Mouse (Mus musculus) gastrocnemius, postnatal 4 days (tissue): ENCODE data around the gene Ammecr1. TPM values are rescaled to one million over a fixed set of nuclear protein-coding genes. Genes with fewer than 3 reads are reported as not detected.
A peak's percentile ranks its signal among the peaks of the same experiment; 100 is the strongest.

Experiments used
- DNase-seq, 2 experiments: peaks; one replicate each; pipeline ENCODE4 v3.0.0; 2021 to 2022; ENCODE audit warnings: low spot score in 2 of 2, mixed read lengths in 2 of 2
- microRNA-seq: library from miRNA; unstranded; fragments of <30 nt; microRNA quantifications from one replicate; pipeline ENCODE4 v1.2.0, GENCODE M21; 2021
- total RNA-seq, 2 experiments: library from RNA; stranded (reverse); gene quantifications; 2 replicates each; pipeline ENCODE4 v1.2.3; 2021

Gene Ammecr1
- total RNA-seq, 2 experiments from 2014 or later: 21.1 to 21.2 TPM

GRCm38 (mm10) chrX:142830572-142830971 is 136.0 kb downstream of the Ammecr1 start:
- DNase-seq: no peak

- no peak for DNase-seq
Measured at GRCm38 (mm10) chrX:142829866-142830470, 136.6 kb downstream of the Ammecr1 start.

DNA sequence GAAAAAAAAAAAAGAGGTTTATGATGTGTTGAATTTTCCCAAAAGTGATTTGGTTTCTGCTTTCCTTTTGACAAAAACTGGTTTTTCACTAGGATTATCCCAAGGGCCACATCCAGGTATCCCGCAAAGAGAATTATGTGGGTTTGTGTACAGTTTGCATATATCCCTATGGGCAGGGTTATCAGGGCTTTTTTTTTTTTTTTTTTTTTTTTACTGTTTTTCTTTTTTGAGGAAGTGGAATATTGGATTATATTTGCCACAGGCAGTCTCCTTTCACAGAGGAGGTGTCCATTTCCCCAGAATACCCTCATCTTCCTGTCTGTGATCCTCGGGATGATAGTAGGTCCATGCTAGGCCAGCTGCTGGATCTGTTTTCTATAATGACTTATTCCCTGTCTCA is 137.3 kb downstream of the Ammecr1 start:
- no peak for DNase-seq

GRCm38 (mm10) chrX:142828184-142828908 is 138.2 kb downstream of the Ammecr1 start:
- DNase-seq: no peak

- DNase-seq: no peak
Measured at GRCm38 (mm10) chrX:142827644-142828043, 138.9 kb downstream of the Ammecr1 start.

GRCm38 (mm10) chrX:142825309-142825708 is 141.2 kb downstream of the Ammecr1 start:
- DNase-seq: no peak

DNA sequence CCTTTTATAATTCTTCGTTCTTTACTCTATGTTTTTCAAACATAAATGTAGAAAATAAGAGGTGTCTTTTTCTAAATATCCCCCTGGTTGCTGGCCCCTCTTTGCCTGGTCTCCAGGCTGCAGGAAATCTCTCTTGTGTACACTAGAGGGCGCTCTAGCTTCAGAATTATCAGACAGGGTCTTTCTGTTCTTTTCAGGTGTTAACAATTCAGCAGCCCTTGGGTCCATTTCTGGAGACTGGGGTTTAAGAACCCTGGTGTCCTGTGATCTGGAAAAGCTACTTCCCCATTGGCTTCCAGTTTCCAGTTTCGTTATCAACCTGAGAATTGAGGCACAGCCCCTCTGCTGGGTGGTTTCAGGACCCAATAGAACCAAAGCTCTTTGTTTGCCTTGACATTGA is 144.7 kb downstream of the Ammecr1 start:
- DNase-seq: no peak

GRCm38 (mm10) chrX:142821239-142821638 is 145.3 kb downstream of the Ammecr1 start:
- DNase-seq: no peak

GRCm38 (mm10) chrX:142818057-142818682 is 148.4 kb downstream of the Ammecr1 start:
- peak in 1 of 2 experiments; percentile 19 for DNase-seq

DNA sequence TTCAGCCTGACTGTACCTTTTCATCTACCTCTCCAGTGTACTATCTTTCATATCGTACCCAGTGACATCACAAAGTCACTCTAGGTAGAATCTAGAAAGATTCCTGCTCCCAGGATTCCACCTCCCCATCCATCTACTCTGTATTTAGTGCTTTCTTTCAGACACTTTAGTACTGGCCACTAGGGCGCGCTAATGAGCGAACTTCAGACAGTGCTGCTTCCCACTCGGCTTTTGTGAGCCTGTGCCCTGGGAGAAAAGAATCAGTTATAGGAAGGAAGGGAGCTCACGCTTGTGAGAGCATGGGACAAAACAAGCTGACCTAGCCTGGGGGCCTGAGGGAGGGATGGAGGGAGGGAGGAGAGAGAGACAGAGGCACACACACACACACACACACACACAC is 153.4 kb downstream of the Ammecr1 start:
- DNase-seq: peak in 1 of 2 experiments; percentile 39

GRCm38 (mm10) chrX:142808411-142808810 is 158.1 kb downstream of the Ammecr1 start:
- peak in 1 of 2 experiments; percentile 24 for DNase-seq

DNA sequence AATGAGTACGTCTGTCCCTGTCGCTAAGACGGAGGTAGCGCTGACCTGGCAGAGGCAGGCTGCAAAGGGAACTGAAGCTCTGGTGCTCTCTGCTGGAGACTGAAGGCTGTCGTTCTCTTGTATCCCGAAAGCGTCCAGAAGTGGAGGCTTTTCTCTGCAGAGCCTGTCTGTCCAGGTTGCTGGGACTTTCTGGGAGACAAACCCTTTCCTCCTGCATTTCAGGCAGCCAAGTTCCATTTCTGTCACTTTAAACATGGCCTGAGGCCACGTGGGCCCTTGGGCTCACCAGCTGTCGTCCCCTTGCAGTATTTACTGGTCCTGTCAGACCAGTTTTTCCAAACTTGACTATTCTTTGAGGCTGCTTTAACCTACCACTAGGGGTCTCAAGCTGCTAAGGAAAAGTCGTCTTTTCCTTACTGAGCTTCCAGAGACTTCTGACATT is 159.9 kb downstream of the Ammecr1 start:
- DNase-seq: no peak

DNA sequence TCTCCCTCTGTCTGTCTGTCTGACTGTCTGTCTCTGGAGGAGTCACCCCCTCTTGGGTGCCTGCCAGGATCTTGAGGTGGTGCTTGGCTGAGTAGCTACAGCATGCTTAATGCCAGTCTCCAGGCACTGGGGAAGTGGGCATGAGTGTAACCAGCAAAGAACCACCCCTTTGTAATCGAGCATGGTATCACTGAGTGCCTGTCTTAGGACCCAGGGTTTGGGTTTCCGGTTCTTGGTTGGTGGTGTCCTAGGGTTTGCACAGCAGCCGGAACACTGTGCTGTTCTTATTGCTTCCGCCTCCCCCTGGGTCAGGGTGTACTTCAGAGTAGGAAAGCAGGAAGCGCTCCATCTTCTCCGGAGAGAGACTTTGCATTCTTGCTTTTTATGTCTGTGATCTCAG is 160.4 kb downstream of the Ammecr1 start:
- no peak for DNase-seq

- DNase-seq: no peak
Measured at GRCm38 (mm10) chrX:142804596-142804995, 161.9 kb downstream of the Ammecr1 start.

Small RNAs within 50 kb of the gene (microRNA-seq; reads per million reads assigned to microRNA genes)
- not detected for gene Gm44351

Other genes starting within 250 kb of the Ammecr1 start
- 1 to 10 TPM; 2.6 to 3.1 TPM for gene Rtl9, start 132.9 kb upstream of the Ammecr1 start, total RNA-seq